Mouse (Mus musculus) inflammation-experienced regulatory T-cells (primary cell): ENCODE measurements around the gene Olfr1444. TPM values are rescaled to one million over a fixed set of nuclear protein-coding genes. Genes with fewer than 3 reads are reported as not detected.

Experiments used
- polyA plus RNA-seq, 2 experiments: library from polyadenylated mRNA; unstranded; fragments of 100-300 nt; shearing (Covaris generic); gene quantifications; one replicate each; pipeline ENCODE4 v1.2.1; 2017

Olfr1444 gene
- polyA plus RNA-seq: under 1 TPM in 1 of 2 experiments, not detected in 1; 0.53 TPM

DNA sequence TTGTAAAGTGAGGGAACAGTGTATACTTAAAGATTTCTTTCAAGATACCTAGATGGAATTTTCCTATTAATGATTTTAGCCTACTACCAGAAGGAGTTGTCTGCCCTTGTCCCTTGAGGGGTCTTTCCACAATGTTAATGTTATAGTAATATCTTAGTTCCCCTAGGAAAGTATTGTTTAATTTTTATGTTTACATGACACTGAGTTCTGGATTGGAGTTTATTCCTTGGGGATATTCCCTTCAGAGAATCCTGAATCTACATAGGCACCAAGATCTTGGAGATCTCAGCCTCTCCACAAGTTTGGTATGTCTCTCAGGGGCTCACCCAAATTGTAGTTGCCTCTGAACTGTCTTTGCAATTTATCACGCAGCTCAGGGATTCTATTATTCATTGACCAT lies at the start of gene Olfr1444:
Gene Olfr1444, plus strand, starts transcription at position 301 of the 400 bp plus-strand sequence.

DNA sequence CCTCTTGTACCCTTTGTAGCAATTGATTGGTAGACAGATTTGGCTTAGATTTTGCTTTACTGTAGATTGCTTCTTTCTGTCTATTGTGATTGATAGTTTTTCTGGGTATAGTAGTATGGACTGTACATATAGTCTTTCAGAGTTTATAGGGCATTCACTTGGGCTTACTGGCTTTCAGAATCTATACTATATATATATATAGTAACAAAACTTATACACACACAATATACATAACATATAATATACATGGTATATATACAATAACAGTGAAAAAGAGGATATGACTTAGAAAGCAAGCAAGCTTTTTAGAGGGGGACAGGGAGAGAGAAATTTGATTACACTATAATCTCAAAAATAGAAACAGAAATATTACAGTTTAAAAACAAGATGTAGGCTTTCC lies 10.7 kb upstream of the Olfr1444 start, which contains the start of gene Gm5244:
Gene Gm5244, plus strand, starts transcription at position 301 of the 400 bp plus-strand sequence.

DNA sequence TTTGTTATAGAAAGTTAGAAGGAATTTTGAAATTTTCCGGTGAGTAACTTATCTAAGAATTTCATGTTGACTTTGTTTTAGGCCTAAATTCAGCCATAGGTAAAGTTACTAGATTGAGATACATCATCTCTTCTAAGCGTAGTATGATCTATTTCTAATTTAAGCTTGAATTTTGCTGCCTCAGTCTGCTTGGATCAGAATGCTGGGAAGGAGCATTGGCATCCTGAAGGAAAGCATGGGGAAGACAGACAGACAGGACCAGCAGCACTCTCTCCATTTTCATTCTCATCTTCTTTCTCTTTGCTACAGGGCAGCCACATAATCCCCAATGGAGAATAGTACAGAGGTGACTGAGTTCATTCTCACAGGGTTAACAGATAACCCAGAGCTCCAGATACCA lies 26.5 kb downstream of the Olfr1444 start, which contains the start of gene Olfr1445:
Gene Olfr1445, plus strand, starts transcription at position 301 of the 400 bp plus-strand sequence.

DNA sequence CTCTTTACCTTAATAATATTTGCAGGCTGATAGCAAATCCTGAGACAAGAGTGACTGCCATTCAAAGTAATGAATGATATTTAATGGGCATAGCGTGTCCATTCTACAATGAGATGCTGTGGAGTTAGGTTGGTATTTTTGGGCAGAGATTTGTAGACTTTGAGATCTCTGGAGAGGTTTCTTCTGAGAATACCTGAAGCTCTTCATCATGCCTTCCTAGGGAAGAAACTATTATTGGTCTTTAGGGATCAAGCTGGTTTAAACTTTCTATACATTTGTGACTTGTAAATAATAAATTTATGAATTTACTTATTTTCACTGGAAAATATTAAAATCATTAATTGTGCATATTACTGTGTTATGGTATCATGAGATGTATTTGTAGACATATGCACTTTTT lies 36.3 kb downstream of the Olfr1444 start, which contains the start of gene Olfr1446:
Gene Olfr1446, minus strand, starts transcription at position 101 of the 400 bp plus-strand sequence.

DNA sequence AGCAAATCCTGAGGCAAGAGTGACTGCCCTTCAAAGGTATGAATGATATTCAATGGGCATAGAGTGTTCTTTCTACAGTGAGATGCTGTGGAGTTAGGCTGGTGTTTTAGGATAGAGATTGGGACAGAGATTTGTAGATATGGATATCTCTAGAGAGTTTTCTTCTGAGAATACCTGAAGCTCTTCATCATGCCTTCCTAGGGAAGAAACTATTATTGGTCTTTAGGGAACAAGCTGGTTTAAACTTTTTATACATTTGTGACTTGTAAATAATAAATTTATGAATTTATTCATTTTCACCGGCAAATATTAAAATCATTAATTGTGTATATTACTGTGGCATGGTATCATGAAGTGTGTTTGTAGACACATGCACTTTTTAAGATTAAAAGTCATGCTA lies 46.6 kb downstream of the Olfr1444 start, which contains the start of gene Olfr1447:
Gene Olfr1447, minus strand, starts transcription at position 101 of the 400 bp plus-strand sequence.

Other genes starting within 250 kb of the Olfr1444 start
- not detected for gene Glyat, start 224.0 kb upstream of the Olfr1444 start, polyA plus RNA-seq
- under 1 TPM in 1 of 2 experiments, not detected in 1; 0.93 TPM for gene Olfr1442, start 186.8 kb upstream of the Olfr1444 start, polyA plus RNA-seq
- not detected for gene Olfr1443, start 179.2 kb upstream of the Olfr1444 start, polyA plus RNA-seq
- gene Keg1, start 161.5 kb upstream of the Olfr1444 start, polyA plus RNA-seq: not detected
- under 1 TPM in 1 of 2 experiments, not detected in 1; 0.78 TPM for gene Cntf, start 91.7 kb upstream of the Olfr1444 start, polyA plus RNA-seq
- 10 to 100 TPM; 11.4 to 19.8 TPM for gene Zfp91, start 61.2 kb upstream of the Olfr1444 start, polyA plus RNA-seq
- gene Lpxn, start 61.1 kb upstream of the Olfr1444 start, polyA plus RNA-seq: 100 to 1,000 TPM; 169 to 225 TPM
- gene Gm5244, start 10.6 kb upstream of the Olfr1444 start, polyA plus RNA-seq: not detected
- not detected for gene Olfr1445, start 26.6 kb downstream of the Olfr1444 start, polyA plus RNA-seq
- under 1 TPM in 1 of 2 experiments, not detected in 1; 0.51 TPM for gene Olfr1446, start 36.2 kb downstream of the Olfr1444 start, polyA plus RNA-seq
- gene Olfr1447, start 46.5 kb downstream of the Olfr1444 start, polyA plus RNA-seq: not detected
- gene Olfr1448, start 67.1 kb downstream of the Olfr1444 start, polyA plus RNA-seq: under 1 TPM; 0.04 to 0.70 TPM
- not detected for gene Olfr1449, start 73.6 kb downstream of the Olfr1444 start, polyA plus RNA-seq
- gene Olfr1450, start 93.0 kb downstream of the Olfr1444 start, polyA plus RNA-seq: under 1 TPM in 1 of 2 experiments, not detected in 1; 0.97 TPM
- 1 to 10 TPM in 1 of 2 experiments, not detected in 1; 2.2 TPM for gene Olfr1451, start 137.7 kb downstream of the Olfr1444 start, polyA plus RNA-seq
- not detected for gene Olfr1453, start 171.0 kb downstream of the Olfr1444 start, polyA plus RNA-seq
- not detected for gene Olfr1454, start 203.3 kb downstream of the Olfr1444 start, polyA plus RNA-seq
- gene Olfr1457, start 240.6 kb downstream of the Olfr1444 start, polyA plus RNA-seq: 1 to 10 TPM in 1 of 2 experiments, not detected in 1; 1.1 TPM
- under 1 TPM in 1 of 2 experiments, not detected in 1; 0.77 TPM for gene Olfr1458, start 249.5 kb downstream of the Olfr1444 start, polyA plus RNA-seq